Mouse (Mus musculus) heart, postnatal 14 days (tissue): Measurements from ENCODE around the gene Sbno1. TPM values are rescaled to one million over a fixed set of nuclear protein-coding genes. Genes with fewer than 3 reads are reported as not detected.

Source experiments
- DNase-seq, 2 experiments: peaks; one replicate each; pipeline ENCODE4 v3.0.0; 2021 to 2022
- intact Hi-C: fragments of 180-260 bp; cut with DNase I; formaldehyde crosslinking; loops from one replicate; pipeline ENCODE4 v1.15.1; 2025
- total RNA-seq, 2 experiments: library from RNA; stranded (reverse); gene quantifications; 2 replicates each; pipeline ENCODE4 v1.2.3; 2021

Gene Sbno1
- total RNA-seq, 2 experiments from 2014 or later = 66.7 to 70.9 TPM

- intact Hi-C loops = no loop called here
- peak in 1 of 2 experiments; percentile 61 for DNase-seq
Measured at GRCm38 (mm10) chr5:124445621-124446293, 20.0 kb upstream of the Sbno1 start.

GRCm38 (mm10) chr5:124444661-124445561 lies 19.1 kb upstream of the Sbno1 start:
- intact Hi-C loops = no loop called here
- peak; percentile 82 to 88 for DNase-seq

GRCm38 (mm10) chr5:124444208-124444607 lies 18.4 kb upstream of the Sbno1 start:
- intact Hi-C loops = no loop called here
- no peak for DNase-seq

- DNase-seq = no peak
- intact Hi-C loops = no loop called here
Measured at GRCm38 (mm10) chr5:124442628-124443027, 16.8 kb upstream of the Sbno1 start.

GRCm38 (mm10) chr5:124440094-124440701 lies 14.4 kb upstream of the Sbno1 start:
- peak; percentile 58 to 70 for DNase-seq

GRCm38 (mm10) chr5:124439447-124440093 lies 13.8 kb upstream of the Sbno1 start, which contains the start of gene Kmt5a:
Gene Kmt5a, plus strand, starts transcription at chr5:124439930.
- intact Hi-C loops = loop anchor here (2.0 to 10.0 kb wide), 2 partner anchors 43 to 425 kb away; partner anchors contain the start of genes Ccdc92, Snrnp35 and Zfp664
- DNase-seq = peak; percentile 94 to 96

More at GRCm38 (mm10) chr5:124440094-124440701, 14.4 kb upstream of the Sbno1 start:
- intact Hi-C loops = no loop called here

- intact Hi-C loops = loop anchor here (2.0 to 10.0 kb wide), 2 partner anchors 44 to 426 kb away; partner anchors contain the start of genes Ccdc92, Snrnp35 and Zfp664
- no peak for DNase-seq
Measured at GRCm38 (mm10) chr5:124438746-124439145, 12.9 kb upstream of the Sbno1 start.

- DNase-seq = no peak
- intact Hi-C loops = loop anchor here (2.0 to 10.0 kb wide), 2 partner anchors 45 to 427 kb away; partner anchors contain the start of genes Ccdc92, Snrnp35 and Zfp664
Measured at GRCm38 (mm10) chr5:124438229-124438628, 12.4 kb upstream of the Sbno1 start.

GRCm38 (mm10) chr5:124433048-124433447 lies 7.2 kb upstream of the Sbno1 start:
- no peak for DNase-seq
- intact Hi-C loops = loop anchor here (2.0 to 10.0 kb wide), 2 partner anchors 106 to 432 kb away; partner anchors contain the start of genes Ccdc92 and Zfp664

GRCm38 (mm10) chr5:124432398-124433012 lies 6.7 kb upstream of the Sbno1 start:
- peak; percentile 64 to 74 for DNase-seq
- intact Hi-C loops = loop anchor here (2.0 to 10.0 kb wide), 2 partner anchors 106 to 432 kb away; partner anchors contain the start of genes Ccdc92 and Zfp664

GRCm38 (mm10) chr5:124426475-124427071 lies 772 bp upstream of the Sbno1 start:
- intact Hi-C loops = no loop called here
- DNase-seq = no peak

- intact Hi-C loops = no loop called here
- no peak for DNase-seq
Measured at GRCm38 (mm10) chr5:124424723-124425411, 934 bp downstream of the Sbno1 start.

GRCm38 (mm10) chr5:124424200-124424722 lies 1.5 kb downstream of the Sbno1 start:
- no peak for DNase-seq
- intact Hi-C loops = no loop called here

- no peak for DNase-seq
- intact Hi-C loops = no loop called here
Measured at GRCm38 (mm10) chr5:124421786-124422185, 4.0 kb downstream of the Sbno1 start.

GRCm38 (mm10) chr5:124418903-124419302 lies 6.9 kb downstream of the Sbno1 start:
- no peak for DNase-seq
- intact Hi-C loops = no loop called here

- intact Hi-C loops = no loop called here
Measured at GRCm38 (mm10) chr5:124412163-124412562, 13.6 kb downstream of the Sbno1 start.

GRCm38 (mm10) chr5:124410808-124411207 lies 15.0 kb downstream of the Sbno1 start:
- intact Hi-C loops = no loop called here
- no peak for DNase-seq

More at GRCm38 (mm10) chr5:124412163-124412562, 13.6 kb downstream of the Sbno1 start:
- DNase-seq = no peak

GRCm38 (mm10) chr5:124393726-124394125 lies 32.1 kb downstream of the Sbno1 start:
- DNase-seq = no peak

More at GRCm38 (mm10) chr5:124393726-124394125, 32.1 kb downstream of the Sbno1 start:
- intact Hi-C loops = no loop called here
